Mouse (Mus musculus): ENCODE data around the gene Nts.
"Not testable (repeated sequence)": the region's sequence is repeated elsewhere in the genome, so short reads cannot be mapped to it uniquely, and the experiment has no call there.

Gene Nts

DNA sequence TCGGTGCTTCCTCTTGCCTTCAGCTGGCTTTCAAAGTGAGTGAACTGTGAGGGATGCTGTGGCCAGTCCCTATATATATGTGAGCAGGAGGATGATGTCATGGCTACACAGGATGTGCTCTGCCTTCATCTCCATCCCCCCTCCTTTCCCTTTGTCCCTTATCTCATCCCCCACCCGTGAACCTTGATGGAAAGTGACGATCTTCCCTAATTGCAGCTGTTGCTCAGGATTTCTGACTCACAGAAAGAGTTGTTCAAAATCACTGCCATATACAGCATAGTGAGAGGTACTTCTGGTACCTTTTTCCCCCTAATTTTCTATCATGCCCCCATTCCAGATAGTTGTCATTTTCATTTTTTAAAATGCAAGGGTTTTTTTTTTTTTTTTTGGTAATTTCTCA, at the start of gene Nts:
Nts (minus strand) TSS at position 101 of the 400 bp plus-strand sequence.
- DNase-seq (ENCODE audit: low spot score) = no peak

DNA sequence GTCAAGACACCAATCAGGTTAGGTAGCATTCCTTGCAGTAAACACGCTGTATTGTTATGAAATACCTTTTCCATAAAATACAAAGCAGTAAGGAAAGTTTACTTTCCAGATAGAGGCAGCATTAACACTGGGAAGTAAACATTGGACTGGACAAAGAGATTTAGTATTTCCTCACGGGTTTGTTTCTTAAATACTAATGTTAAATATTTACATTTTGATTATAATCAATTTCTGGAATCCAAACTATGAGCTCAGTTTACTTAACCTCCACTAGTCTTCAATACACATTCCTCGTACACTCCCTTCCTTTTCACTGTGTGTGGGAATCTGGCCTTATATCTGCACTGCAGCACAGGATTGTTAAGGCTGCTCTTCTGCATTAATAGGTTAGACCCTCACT, 37.6 kb upstream of the Nts start:
- peak; percentile 22 for DNase-seq (ENCODE audit: low spot score)

- DNase-seq (ENCODE audit: low spot score) = no peak
Measured at GRCm38 (mm10) chr10:102514159-102514558, 23.9 kb upstream of the Nts start.

- peak; percentile 67 for DNase-seq (ENCODE audit: low spot score)
Measured at GRCm38 (mm10) chr10:102511807-102512461, 21.6 kb upstream of the Nts start, which contains the start of gene Rassf9. TSS of gene Rassf9 (plus strand) at chr10:102512222.

DNA sequence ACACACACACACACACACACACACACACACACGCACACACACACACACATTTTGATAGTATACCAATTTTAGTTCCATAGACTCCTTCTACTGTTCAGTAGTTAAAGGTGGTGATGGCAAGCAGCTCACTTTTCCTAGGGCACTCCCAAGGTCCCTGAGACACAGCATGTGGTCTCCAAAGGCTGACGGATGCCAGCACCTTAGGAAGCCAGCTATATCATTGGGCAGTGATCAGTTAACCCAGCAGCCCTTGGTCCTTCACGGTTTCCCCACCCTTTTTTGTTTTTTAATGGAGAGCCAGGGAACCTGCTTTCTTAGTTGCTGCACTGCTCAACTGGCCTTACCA, 21.1 kb upstream of the Nts start:
- no peak for DNase-seq (ENCODE audit: low spot score)

GRCm38 (mm10) chr10:102507386-102507785, 17.1 kb upstream of the Nts start:
- DNase-seq (ENCODE audit: low spot score) = no peak

GRCm38 (mm10) chr10:102498754-102499153, 8.5 kb upstream of the Nts start:
- DNase-seq (ENCODE audit: low spot score) = peak; percentile 46

DNA sequence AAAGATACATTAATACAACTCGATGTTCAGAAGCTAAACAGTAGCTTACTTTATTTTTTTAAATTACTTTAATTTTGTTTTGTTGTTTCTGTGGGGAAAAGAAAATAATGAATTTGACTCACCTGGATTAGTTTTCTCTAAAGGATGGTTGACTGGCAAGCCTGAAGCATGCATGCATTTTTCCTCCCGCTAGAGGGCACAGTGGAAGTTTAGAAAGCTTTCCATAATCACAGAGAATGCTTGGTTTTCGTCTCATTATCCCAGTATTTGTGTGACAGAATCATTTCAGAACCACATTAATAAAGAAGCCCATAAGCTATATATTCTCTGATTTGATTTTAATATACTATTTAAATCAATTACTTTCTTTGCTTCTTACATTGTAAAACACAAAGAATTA, 1.5 kb upstream of the Nts start:
- peak; percentile 17 for DNase-seq (ENCODE audit: low spot score)

GRCm38 (mm10) chr10:102469412-102469811, 20.9 kb downstream of the Nts start:
- no peak for DNase-seq (ENCODE audit: low spot score)

GRCm38 (mm10) chr10:102451756-102452155, 38.5 kb downstream of the Nts start:
- DNase-seq (ENCODE audit: low spot score) = peak; percentile 8

GRCm38 (mm10) chr10:102449449-102449848, 40.8 kb downstream of the Nts start:
- DNase-seq (ENCODE audit: low spot score) = peak; percentile 45

DNA sequence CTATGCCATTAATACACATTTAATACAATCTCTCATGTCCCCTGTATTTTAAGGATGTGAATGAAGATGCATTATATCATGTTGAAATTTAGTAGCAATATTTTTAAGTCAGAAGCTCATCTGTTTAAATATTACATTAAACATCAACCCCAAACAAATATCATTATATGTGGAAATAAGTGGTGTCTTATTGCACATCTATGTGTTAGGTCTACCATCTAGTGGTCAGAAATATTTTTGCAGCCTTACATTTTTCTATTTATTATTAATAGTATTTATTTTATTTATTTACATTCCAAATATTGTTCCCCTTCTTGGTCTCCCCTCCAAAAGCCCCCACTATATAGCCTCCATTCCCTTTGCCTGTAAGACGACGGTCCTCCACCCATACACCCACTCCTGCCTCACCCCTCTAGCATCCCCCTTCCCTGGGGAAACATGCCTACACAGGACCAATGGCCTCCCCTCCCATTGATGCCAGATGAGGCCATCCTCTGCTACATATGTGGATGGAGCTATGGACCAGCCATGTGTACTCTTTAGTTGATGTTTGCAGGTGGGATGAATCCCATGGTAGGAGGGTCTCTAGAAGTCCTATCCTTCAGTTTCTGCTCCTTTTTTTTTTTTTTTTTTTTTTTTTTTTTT, 45.3 kb downstream of the Nts start:
- no peak for DNase-seq (ENCODE audit: low spot score)

GRCm38 (mm10) chr10:102435467-102435866, 54.8 kb downstream of the Nts start:
- DNase-seq (ENCODE audit: low spot score) = not testable (repeated sequence)

DNA sequence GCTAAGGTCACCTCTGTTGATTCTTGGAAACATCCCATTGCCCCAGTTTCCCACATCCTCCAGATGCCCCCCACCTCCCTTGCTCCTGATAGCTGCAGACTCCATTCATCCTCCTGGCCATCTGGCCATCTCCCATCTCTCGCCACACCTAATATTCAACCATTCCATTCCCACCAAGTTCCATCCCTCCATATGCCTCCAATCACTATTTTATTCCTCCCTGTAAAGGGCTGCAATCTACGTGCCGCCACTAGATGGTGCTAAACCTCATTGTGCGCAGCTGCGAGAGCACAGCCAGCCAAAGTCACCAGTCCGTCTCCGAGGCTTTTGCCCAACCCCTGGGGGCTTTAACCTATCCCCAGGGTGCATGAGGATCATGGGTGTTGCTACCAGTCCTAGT, 55.2 kb downstream of the Nts start:
- not testable (repeated sequence) for DNase-seq (ENCODE audit: low spot score)

Measured in lung, postnatal 25 days (tissue).